Mouse (Mus musculus): ENCODE measurements around the gene Notch2.

Notch2 gene

GRCm38 (mm10) chr3:98028072-98028471 lies 14.7 kb downstream of the Notch2 start:
- WGBS, result 92% methylated on average over 4 of the region's 4 CpGs

- 81% methylated on average over 10 of the region's 10 CpGs for WGBS
These were observed 15.6 kb downstream of the Notch2 start for GRCm38 (mm10) chr3:98028936-98029335.

- WGBS, result 70% methylated on average over 7 of the region's 7 CpGs
These were observed 17.8 kb downstream of the Notch2 start for GRCm38 (mm10) chr3:98031104-98031503.

GRCm38 (mm10) chr3:98032191-98032590 lies 18.9 kb downstream of the Notch2 start:
- 78% methylated on average over 3 of the region's 3 CpGs for WGBS

GRCm38 (mm10) chr3:98032944-98033343 lies 19.6 kb downstream of the Notch2 start:
- WGBS, result 60% methylated on average over 5 of the region's 5 CpGs

- WGBS, result 74% methylated on average over 15 of the region's 15 CpGs
These were observed 21.6 kb downstream of the Notch2 start for GRCm38 (mm10) chr3:98034622-98035593.

DNA sequence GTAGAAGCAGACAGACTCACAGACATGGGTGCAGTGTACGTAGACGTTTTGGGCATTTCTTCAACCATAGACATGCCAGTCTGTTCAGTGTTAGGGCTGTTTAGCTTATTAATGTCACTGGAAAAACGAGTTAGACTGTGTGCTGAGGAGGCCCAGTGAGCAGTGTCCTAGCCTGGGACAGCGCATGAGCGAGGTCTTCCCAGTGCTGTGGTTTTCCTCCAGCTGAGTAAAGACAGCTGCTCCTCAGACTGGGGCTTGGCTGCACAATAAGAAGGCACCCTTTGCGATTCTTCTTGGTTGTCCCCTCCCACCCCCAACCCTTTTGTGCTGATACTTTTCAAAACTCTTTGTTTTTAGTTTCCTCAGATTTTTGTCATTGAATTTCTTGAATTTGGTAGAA lies 22.8 kb downstream of the Notch2 start:
- WGBS, result 80% methylated on average over 6 of the region's 6 CpGs

DNA sequence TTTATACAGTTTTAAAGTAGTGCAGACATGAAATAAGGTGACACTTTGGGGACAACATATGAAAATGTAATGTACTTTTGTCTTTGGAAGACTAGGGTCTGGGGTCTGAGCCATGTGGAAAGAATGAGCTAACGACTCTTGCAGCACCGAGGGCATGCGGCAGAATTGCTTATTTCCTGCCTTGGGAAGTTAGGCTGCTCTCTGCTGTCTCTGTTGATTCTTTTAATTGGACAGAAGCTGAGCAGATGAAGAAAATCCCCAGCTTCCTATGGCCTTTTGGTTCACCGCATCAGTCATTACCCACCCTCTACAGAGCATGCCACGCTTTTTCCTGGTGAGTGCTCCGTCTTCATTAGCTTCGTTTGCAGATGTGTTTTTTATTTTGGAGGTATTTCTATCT lies 23.8 kb downstream of the Notch2 start:
- WGBS, result 82% methylated on average over 7 of the region's 7 CpGs

DNA sequence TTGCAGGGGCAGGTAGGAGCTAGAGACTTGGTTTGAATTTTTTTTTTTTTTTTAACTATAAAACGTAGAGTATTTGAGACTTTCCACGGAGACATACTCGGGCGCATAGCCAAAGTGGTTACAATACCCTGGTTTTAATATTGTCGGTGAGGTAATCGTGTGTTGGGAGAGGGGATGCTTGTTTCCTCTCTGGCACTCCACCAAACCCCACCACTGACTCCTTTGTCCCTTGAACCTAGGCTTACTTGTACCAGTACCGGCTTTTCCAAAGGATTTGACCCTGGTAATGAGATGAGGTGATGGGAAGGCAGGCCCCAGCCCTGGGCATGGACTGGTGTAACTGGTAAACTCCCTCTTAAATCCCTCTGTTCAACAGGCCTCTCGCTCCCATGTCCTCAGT lies 25.3 kb downstream of the Notch2 start:
- 60% methylated on average over 8 of the region's 8 CpGs for WGBS

- WGBS, result 78% methylated on average over 5 of the region's 5 CpGs
These were observed 25.9 kb downstream of the Notch2 start for GRCm38 (mm10) chr3:98039223-98039622.

GRCm38 (mm10) chr3:98039666-98040456 lies 26.5 kb downstream of the Notch2 start:
- 76% methylated on average over 16 of the region's 16 CpGs for WGBS

DNA sequence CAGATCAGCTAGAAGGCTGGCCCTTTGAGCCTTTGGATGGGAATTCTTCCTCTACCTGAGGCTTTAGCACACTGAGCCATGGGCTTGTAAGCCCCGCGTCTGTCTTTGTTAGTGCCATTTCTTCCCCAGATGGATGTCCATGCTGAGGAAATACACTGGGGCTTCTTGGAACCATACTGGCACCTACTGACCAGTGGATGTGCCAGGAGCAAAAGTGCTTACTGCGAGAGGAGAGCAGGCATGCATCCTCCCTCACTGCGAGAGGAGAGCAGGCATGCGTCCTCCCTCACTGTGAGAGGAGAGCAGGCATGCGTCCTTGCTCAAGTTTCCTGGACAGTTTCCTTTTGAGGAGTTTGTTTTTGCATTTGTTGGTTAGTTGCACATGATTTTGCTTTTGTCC lies 27.5 kb downstream of the Notch2 start:
- WGBS, result 77% methylated on average over 6 of the region's 6 CpGs

DNA sequence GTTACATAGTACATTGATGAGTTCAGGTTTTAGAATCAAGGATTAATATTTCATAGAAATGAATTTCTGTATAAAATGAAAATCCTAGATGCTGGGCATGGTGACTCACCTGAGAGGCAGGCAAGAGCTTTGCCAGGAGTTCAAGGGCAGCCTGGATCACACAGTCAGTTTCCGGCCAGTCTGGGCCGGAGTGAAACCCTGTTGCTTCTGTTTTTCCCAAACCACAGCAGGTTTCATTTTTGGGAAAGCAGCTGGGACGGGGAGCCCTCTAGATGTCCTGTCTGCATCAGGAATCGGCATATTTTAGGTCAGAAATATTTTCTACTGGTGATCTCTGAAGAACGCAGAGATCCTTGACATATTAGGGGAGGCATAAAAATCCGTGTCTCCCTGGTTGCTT lies 29.0 kb downstream of the Notch2 start:
- WGBS, result 45% methylated on average over 6 of the region's 6 CpGs

- 19% methylated on average over 9 of the region's 9 CpGs for WGBS
These were observed 29.7 kb downstream of the Notch2 start for GRCm38 (mm10) chr3:98042955-98043456.

DNA sequence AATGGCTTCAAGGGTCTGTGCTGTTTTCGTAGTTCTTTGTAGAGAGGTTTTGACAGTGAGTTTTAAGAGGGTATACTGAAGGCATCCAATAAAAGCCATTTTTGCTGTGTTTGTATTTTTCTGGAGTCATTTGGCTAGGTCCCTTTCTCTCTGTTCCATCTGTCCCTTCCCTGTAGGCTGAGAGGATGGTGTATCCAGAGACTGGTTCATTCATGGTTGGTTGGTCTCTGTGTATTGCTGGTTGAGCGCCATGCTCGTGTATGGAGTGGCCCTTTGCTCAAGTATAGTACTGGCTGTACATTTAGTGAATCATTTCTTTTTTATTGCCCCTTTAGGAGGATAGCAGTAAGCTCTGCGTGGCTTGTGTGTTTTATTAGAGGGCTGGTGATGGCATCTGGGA lies 30.3 kb downstream of the Notch2 start:
- 84% methylated on average over 4 of the region's 4 CpGs for WGBS

DNA sequence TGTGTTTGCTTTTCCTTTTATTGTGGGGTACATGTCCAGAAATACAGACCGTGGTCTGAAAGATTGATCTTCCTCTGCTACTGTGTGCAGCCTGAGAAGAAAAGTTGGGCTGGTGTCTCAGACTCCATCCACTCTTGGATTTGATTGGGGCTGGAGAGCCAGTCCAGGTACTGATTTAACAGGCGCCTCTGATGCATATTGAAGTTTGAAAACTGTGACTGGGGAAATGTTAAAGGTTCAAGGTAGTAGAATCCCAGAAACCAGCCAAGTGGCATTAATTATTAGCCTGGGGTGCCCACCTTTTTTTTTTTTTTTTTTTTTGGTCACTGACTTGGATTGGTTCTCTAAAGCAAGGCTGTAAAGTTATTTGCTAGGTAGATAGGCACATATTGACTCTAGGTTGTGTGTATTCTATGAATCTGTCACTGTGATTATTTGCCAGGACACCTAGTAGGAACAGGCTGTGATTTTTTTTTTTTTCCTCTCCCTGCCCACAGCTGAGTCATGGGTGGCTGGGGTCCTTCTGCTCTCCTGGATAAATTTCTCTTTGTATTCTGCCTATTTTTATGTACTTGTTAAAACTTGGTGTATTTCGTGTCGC lies 31.5 kb downstream of the Notch2 start:
- WGBS, result 89% methylated on average over 4 of the region's 4 CpGs

DNA sequence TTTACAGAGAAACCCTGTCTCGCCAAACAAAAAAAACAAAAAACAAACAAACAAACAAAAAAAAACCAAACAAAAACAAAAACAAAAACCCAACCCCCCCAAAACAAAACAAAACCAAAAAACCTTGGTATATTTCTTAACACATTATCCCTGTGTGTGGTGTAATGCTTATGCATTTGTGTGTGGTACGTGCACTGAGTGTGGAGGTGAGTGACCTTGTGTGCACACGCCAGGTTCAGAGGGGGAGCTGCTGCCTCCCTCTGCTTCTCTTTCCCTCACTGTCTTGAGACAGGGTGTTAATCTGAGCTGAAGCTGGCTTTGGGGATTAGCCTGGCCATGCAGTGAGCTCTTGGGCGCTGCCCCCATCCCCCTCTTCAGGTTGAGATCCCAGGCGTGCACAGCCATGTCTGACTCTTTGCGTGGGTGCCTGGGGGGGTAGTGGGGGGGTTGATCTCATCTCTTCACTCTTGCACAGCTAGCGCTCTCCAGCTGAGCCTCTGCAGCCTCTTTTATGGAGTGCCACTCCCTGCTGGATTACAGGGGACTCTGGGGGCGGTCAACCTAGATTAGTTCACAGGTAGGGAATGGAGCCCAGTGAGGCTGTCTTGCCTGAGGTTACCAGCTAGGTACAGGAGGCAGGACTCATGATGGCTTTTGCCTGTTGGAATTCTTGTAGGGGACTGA lies 32.3 kb downstream of the Notch2 start:
- WGBS, result 81% methylated on average over 8 of the region's 8 CpGs

GRCm38 (mm10) chr3:98046305-98046704 lies 33.0 kb downstream of the Notch2 start:
- WGBS, result 76% methylated on average over 8 of the region's 8 CpGs

- 100% methylated on average over 1 of the region's 1 CpGs for WGBS
These were observed 36.3 kb downstream of the Notch2 start for GRCm38 (mm10) chr3:98049671-98050070.

DNA sequence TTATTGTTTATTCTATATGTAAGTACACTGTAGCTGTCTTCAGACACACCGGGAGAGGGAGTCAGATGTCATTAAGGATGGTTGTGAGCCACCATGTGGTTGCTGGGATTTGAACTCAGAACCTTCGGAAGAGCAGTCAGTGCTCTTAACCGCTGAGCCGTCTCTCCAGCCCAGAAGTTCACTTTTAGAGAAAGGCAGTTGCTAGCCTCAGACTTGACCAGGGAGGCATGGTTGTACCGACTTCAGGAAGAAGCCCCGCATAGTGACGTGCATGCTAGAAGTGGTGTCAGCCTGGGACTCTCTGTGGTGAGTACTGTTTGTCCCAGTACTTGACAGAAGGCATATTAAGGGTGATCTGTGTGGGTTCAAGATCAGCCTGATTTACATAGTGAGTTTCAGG lies 36.8 kb downstream of the Notch2 start:
- WGBS, result 88% methylated on average over 7 of the region's 7 CpGs
